ENCODE assay signal across 12 mouse cellular contexts in genomic region chr19:36222198-36222597, GRCm38 (mm10).
"Had no signal": no experiment of that assay in that cellular context is flagged by ENCODE, and none has a peak within 500 bp of the region (broad histone marks: within the 10 kb centered on the region; RNA-seq: fewer than 3 reads in every experiment).

No protein-coding gene starts in this region.

- H3K36me3 ChIP-seq: limb, embryonic 15.5 days; liver, embryonic 12.5 days; lung, embryonic 15.5 days; midbrain, embryonic 13.5 days; neural tube, embryonic 15.5 days had no signal

- ATAC-seq: liver, embryonic 12.5 days; midbrain, embryonic 13.5 days had no signal

- H3K27ac ChIP-seq: limb, embryonic 15.5 days; liver, embryonic 12.5 days; lung, embryonic 15.5 days; macrophage; midbrain, embryonic 13.5 days; neural tube, embryonic 15.5 days had no signal

- H3K9ac ChIP-seq: limb, embryonic 15.5 days; liver, embryonic 12.5 days; lung, embryonic 15.5 days; midbrain, embryonic 13.5 days; neural tube, embryonic 15.5 days had no signal

- H3K4me1 ChIP-seq: limb, embryonic 15.5 days; liver, embryonic 12.5 days; neural tube, embryonic 15.5 days had no signal

- DNase-seq: kidney, adult 18-20 months; kidney, postnatal 25 days; lung, postnatal 14 days; thymus, adult 18-20 months; thymus, postnatal 14 days had no signal

- H3K4me2 ChIP-seq: limb, embryonic 15.5 days; liver, embryonic 12.5 days; lung, embryonic 15.5 days; midbrain, embryonic 13.5 days; neural tube, embryonic 15.5 days had no signal

- H3K27me3 ChIP-seq: limb, embryonic 15.5 days; liver, embryonic 12.5 days; lung, embryonic 15.5 days; midbrain, embryonic 13.5 days; neural tube, embryonic 15.5 days had no signal

- H3K9me3 ChIP-seq: limb, embryonic 15.5 days; liver, embryonic 12.5 days; lung, embryonic 15.5 days; midbrain, embryonic 13.5 days; neural tube, embryonic 15.5 days had no signal

- H3K4me3 ChIP-seq: limb, embryonic 15.5 days; liver, embryonic 12.5 days; lung, embryonic 15.5 days; midbrain, embryonic 13.5 days; myocyte; neural tube, embryonic 15.5 days had no signal
